Mouse (Mus musculus): ENCODE results near the gene Musk. TPM values are rescaled to one million over a fixed set of nuclear protein-coding genes. Genes with fewer than 3 reads are reported as not detected.

Musk gene
- total and polyA plus RNA-seq, 2 experiments from 2014 or later = not detected

- no peaks in the 10 kb centered on the region for H3K27me3 ChIP-seq (ENCODE audit: control insufficient read depth, insufficient read depth, low read length)
- TF ChIP-seq EP300 (IDR thresholded peaks at IDR 0.05; ENCODE audit: low read depth) = no peak
- TF ChIP-seq CTCF (IDR thresholded peaks at IDR 0.05; ENCODE audit: low read depth) = no peak
- no peaks in the 10 kb centered on the region for H3K9me3 ChIP-seq (replicated peaks; ENCODE audit: control insufficient read depth, low read length)
- DNase-seq (ENCODE audit: low spot score) (no peak), ATAC-seq (ENCODE audit: insufficient read depth, low read depth) (no peak)
- no peak overlapping the region for H3K4me3 ChIP-seq (ENCODE audit: low read depth, low read length)
- H3K27ac ChIP-seq (ENCODE audit: low read depth) = no peak overlapping the region
- no peaks in the 10 kb centered on the region for H3K36me3 ChIP-seq (replicated peaks; ENCODE audit: control insufficient read depth, insufficient read depth, low read length)
- H3K4me1 ChIP-seq (ENCODE audit: control insufficient read depth, insufficient read depth) = no peaks in the 10 kb centered on the region
- H3K9ac ChIP-seq (replicated peaks; ENCODE audit: low read depth, low read length) = no peak overlapping the region
- H3K4me2 ChIP-seq (ENCODE audit: low read depth, low read length) = no peak overlapping the region
- 86% methylated on average over 4 of the region's 4 CpGs for WGBS
These were observed 93.4 kb downstream of the Musk start for GRCm38 (mm10) chr4:58379186-58379585.

- H3K4me2 ChIP-seq (ENCODE audit: low read depth, low read length) = no peak overlapping the region
- no peak overlapping the region for H3K9ac ChIP-seq (replicated peaks; ENCODE audit: low read depth, low read length)
- H3K4me1 ChIP-seq (ENCODE audit: control insufficient read depth, insufficient read depth) = no peaks in the 10 kb centered on the region
- H3K27ac ChIP-seq (ENCODE audit: low read depth) = no peak overlapping the region
- TF ChIP-seq CTCF (IDR thresholded peaks at IDR 0.05; ENCODE audit: low read depth) (no peak), EP300 (IDR thresholded peaks at IDR 0.05; ENCODE audit: low read depth) (no peak)
- H3K27me3 ChIP-seq (ENCODE audit: control insufficient read depth, insufficient read depth, low read length) = no peaks in the 10 kb centered on the region
- no peaks in the 10 kb centered on the region for H3K36me3 ChIP-seq (replicated peaks; ENCODE audit: control insufficient read depth, insufficient read depth, low read length)
- no peaks in the 10 kb centered on the region for H3K9me3 ChIP-seq (replicated peaks; ENCODE audit: control insufficient read depth, low read length)
- 69% methylated on average over 12 of the region's 12 CpGs for WGBS
- H3K4me3 ChIP-seq (ENCODE audit: low read depth, low read length) = no peak overlapping the region
- DNase-seq (ENCODE audit: low spot score) = no peak
- ATAC-seq (ENCODE audit: insufficient read depth, low read depth) = no peak
These were observed 115.1 kb downstream of the Musk start for GRCm38 (mm10) chr4:58400861-58401341.

DNA sequence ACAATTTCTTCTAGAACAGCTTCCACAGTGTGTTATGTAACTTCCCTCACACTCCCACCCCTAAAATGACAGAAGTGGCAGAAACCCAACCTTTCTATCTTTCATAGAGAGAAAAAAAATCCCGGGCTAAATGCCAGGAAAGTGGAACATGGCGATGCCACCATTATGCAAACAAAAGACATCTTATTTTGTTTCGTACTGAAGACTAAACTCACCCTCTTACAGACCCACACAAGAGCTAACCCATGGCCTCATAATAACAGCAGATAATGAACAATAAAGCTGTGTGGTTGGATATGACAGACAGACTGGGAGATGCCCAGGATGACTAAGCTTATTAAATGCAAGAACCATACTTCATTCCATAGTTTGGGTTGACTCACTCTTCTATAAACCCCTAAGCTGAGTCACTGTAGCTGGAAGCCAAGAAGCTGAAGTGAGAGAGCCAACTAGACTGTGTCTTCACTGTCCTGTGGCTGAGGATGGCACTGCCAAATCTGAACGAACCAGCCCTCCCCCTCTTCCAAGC is 116.3 kb downstream of the Musk start:
- H3K9ac ChIP-seq (replicated peaks; ENCODE audit: low read depth, low read length) = no peak overlapping the region
- TF ChIP-seq CTCF (IDR thresholded peaks at IDR 0.05; ENCODE audit: low read depth) (no peak), EP300 (IDR thresholded peaks at IDR 0.05; ENCODE audit: low read depth) (no peak)
- H3K4me1 ChIP-seq (ENCODE audit: control insufficient read depth, insufficient read depth) = no peaks in the 10 kb centered on the region
- no peak overlapping the region for H3K4me3 ChIP-seq (ENCODE audit: low read depth, low read length)
- no peak for DNase-seq (ENCODE audit: low spot score)
- no peaks in the 10 kb centered on the region for H3K36me3 ChIP-seq (replicated peaks; ENCODE audit: control insufficient read depth, insufficient read depth, low read length)
- no peak overlapping the region for H3K4me2 ChIP-seq (ENCODE audit: low read depth, low read length)
- no peak for ATAC-seq (ENCODE audit: insufficient read depth, low read depth)
- no peaks in the 10 kb centered on the region for H3K27me3 ChIP-seq (ENCODE audit: control insufficient read depth, insufficient read depth, low read length)
- no peaks in the 10 kb centered on the region for H3K9me3 ChIP-seq (replicated peaks; ENCODE audit: control insufficient read depth, low read length)
- 56% methylated on average over 4 of the region's 4 CpGs for WGBS
- H3K27ac ChIP-seq (ENCODE audit: low read depth) = no peak overlapping the region

DNA sequence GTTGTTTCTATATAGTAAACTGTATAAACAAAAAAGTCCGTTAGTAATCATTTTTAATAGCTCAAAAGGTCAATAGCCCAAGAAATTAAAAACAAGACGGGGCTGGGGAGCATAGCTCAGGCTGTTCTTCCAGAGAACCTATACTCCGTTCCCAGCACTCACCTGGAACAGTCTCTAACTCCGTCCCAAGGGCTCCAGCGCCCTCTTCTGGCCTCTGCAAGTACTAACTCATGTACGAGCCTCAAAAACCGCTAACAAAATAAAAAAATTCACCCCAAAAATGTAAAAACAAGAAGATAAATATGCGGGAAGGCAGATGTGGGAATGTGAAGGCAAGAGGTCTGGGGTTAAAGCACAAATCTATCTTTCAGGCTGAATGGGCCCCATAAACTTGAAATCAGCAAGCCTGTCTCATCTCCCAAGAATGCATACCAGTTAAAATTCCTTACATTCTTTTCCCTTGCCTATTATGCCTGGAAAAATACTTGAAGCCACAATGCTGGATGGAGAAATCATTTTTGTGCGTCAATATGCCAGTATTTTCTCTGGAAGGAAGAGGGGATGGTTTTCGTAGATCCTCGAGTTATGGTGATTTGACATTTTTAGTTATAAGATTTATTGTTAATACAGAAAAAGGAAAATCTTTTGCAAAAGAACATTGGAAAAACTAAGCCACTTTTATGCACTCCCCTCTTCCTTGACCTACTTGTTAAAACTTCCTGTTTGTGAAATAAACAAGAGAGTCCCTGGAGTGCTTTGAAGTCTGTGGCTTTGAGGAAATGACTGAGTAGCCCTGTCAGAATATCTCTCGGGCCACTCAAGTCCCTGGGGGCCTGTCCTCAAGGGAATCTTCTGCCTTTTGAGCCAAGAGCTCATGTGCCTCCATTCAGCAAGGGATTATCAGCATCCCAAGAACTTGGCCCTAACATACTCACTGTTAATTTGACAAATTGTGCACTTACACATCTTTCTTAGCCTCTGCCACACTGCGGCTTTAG is 127.7 kb downstream of the Musk start:
- WGBS = 68% methylated on average over 13 of the region's 13 CpGs

DNA sequence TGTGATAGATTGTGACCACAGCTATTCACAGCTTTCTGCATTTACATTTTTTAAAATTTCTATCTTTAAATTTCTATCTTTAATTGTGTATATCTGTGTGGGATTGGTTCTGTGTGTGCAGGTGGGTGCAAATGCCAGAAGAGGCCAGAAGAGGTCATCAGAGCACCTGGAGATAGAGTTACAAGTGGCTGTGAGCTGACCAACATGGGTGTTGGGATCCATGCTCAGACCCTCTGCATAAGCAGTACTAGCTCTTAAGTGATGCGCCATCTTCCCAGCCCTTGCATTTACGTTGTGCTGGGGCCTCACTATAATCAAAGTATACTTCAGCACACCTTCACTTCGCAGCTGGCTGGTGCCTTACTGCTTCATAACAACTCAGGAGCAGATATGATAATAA is 129.8 kb downstream of the Musk start:
- no peak for DNase-seq (ENCODE audit: low spot score)
- no peak for TF ChIP-seq CTCF (IDR thresholded peaks at IDR 0.05; ENCODE audit: low read depth)
- no peak for TF ChIP-seq EP300 (IDR thresholded peaks at IDR 0.05; ENCODE audit: low read depth)
- Histone ChIP-seq H3K9me3 (replicated peaks; ENCODE audit: control insufficient read depth, low read length) (no peaks in the 10 kb centered on the region), H3K4me2 (ENCODE audit: low read depth, low read length) (no peak overlapping the region), H3K9ac (replicated peaks; ENCODE audit: low read depth, low read length) (no peak overlapping the region), H3K4me3 (ENCODE audit: low read depth, low read length) (no peak overlapping the region), H3K27ac (ENCODE audit: low read depth) (no peak overlapping the region), H3K27me3 (ENCODE audit: control insufficient read depth, insufficient read depth, low read length) (no peaks in the 10 kb centered on the region), H3K4me1 (ENCODE audit: control insufficient read depth, insufficient read depth) (no peaks in the 10 kb centered on the region), H3K36me3 (replicated peaks; ENCODE audit: control insufficient read depth, insufficient read depth, low read length) (no peaks in the 10 kb centered on the region)
- WGBS = 92% methylated on average over 3 of the region's 3 CpGs
- no peak for ATAC-seq (ENCODE audit: insufficient read depth, low read depth)

More for the DNA sequence above, 127.7 kb downstream of the Musk start:
- no peak overlapping the region for H3K4me2 ChIP-seq (ENCODE audit: low read depth, low read length)
- H3K27ac ChIP-seq (ENCODE audit: low read depth) = no peak overlapping the region
- TF ChIP-seq EP300 (IDR thresholded peaks at IDR 0.05; ENCODE audit: low read depth) (no peak), CTCF (IDR thresholded peaks at IDR 0.05; ENCODE audit: low read depth) (no peak)
- no peaks in the 10 kb centered on the region for H3K36me3 ChIP-seq (replicated peaks; ENCODE audit: control insufficient read depth, insufficient read depth, low read length)
- no peaks in the 10 kb centered on the region for H3K27me3 ChIP-seq (ENCODE audit: control insufficient read depth, insufficient read depth, low read length)
- no peak overlapping the region for H3K4me3 ChIP-seq (ENCODE audit: low read depth, low read length)
- H3K4me1 ChIP-seq (ENCODE audit: control insufficient read depth, insufficient read depth) = no peaks in the 10 kb centered on the region
- no peak overlapping the region for H3K9ac ChIP-seq (replicated peaks; ENCODE audit: low read depth, low read length)
- ATAC-seq (ENCODE audit: insufficient read depth, low read depth) (no peak), DNase-seq (ENCODE audit: low spot score) (no peak)
- H3K9me3 ChIP-seq (replicated peaks; ENCODE audit: control insufficient read depth, low read length) = no peaks in the 10 kb centered on the region
